Mouse (Mus musculus): ENCODE data around the gene Cgnl1. TPM values are rescaled to one million over a fixed set of nuclear protein-coding genes. Genes with fewer than 3 reads are reported as not detected.

Cgnl1 gene
- polyA plus RNA-seq, 1 experiment from 2014 or later: 2.3 TPM

- WGBS: 87% methylated on average over 4 of the region's 4 CpGs
Observed at GRCm38 (mm10) chr9:71807801-71808200, 36.4 kb upstream of the Cgnl1 start.

GRCm38 (mm10) chr9:71806422-71806805 lies 35.0 kb upstream of the Cgnl1 start:
- Histone ChIP-seq H3K4me3 (ENCODE audit: low read depth, low read length) (no peak overlapping the region), H3K4me2 (ENCODE audit: low read length) (no peak overlapping the region), H3K27me3 (replicated peaks; ENCODE audit: control insufficient read depth, insufficient read depth, low read length) (no peaks in the 10 kb centered on the region), H3K9ac (ENCODE audit: low read length) (no peak overlapping the region), H3K27ac (ENCODE audit: low read depth, low read length) (no peak overlapping the region), H3K36me3 (ENCODE audit: control insufficient read depth, insufficient read depth, low read length) (no peaks in the 10 kb centered on the region), H3K4me1 (ENCODE audit: control insufficient read depth, insufficient read depth, low read length) (no peaks in the 10 kb centered on the region), H3K9me3 (replicated peaks; ENCODE audit: control insufficient read depth, low read length) (no peaks in the 10 kb centered on the region)
- ATAC-seq (peak; percentile 74), DNase-seq (ENCODE audit: low spot score) (peak; percentile 79)
- WGBS: 8% methylated on average over 2 of the region's 2 CpGs

More at GRCm38 (mm10) chr9:71807801-71808200, 36.4 kb upstream of the Cgnl1 start:
- no peaks in the 10 kb centered on the region for H3K9me3 ChIP-seq (replicated peaks; ENCODE audit: control insufficient read depth, low read length)
- H3K9ac ChIP-seq (ENCODE audit: low read length): no peak overlapping the region
- ATAC-seq (no peak), DNase-seq (ENCODE audit: low spot score) (no peak)
- H3K4me2 ChIP-seq (ENCODE audit: low read length): no peak overlapping the region
- no peak overlapping the region for H3K4me3 ChIP-seq (ENCODE audit: low read depth, low read length)
- H3K27ac ChIP-seq (ENCODE audit: low read depth, low read length): no peak overlapping the region
- no peaks in the 10 kb centered on the region for H3K27me3 ChIP-seq (replicated peaks; ENCODE audit: control insufficient read depth, insufficient read depth, low read length)
- no peaks in the 10 kb centered on the region for H3K36me3 ChIP-seq (ENCODE audit: control insufficient read depth, insufficient read depth, low read length)
- no peaks in the 10 kb centered on the region for H3K4me1 ChIP-seq (ENCODE audit: control insufficient read depth, insufficient read depth, low read length)

GRCm38 (mm10) chr9:71805646-71806421 lies 34.4 kb upstream of the Cgnl1 start:
- 80% methylated on average over 6 of the region's 6 CpGs for whole genome bisulfite sequencing
- H3K4me2 ChIP-seq (ENCODE audit: low read length): no peak overlapping the region
- no peak overlapping the region for H3K9ac ChIP-seq (ENCODE audit: low read length)
- no peak overlapping the region for H3K27ac ChIP-seq (ENCODE audit: low read depth, low read length)
- peak; percentile 12; the same call in 1 of the 2 replicates for ATAC-seq
- DNase-seq (ENCODE audit: low spot score): no peak
- no peak overlapping the region for H3K4me3 ChIP-seq (ENCODE audit: low read depth, low read length)
- no peaks in the 10 kb centered on the region for H3K4me1 ChIP-seq (ENCODE audit: control insufficient read depth, insufficient read depth, low read length)
- H3K36me3 ChIP-seq (ENCODE audit: control insufficient read depth, insufficient read depth, low read length): no peaks in the 10 kb centered on the region
- no peaks in the 10 kb centered on the region for H3K9me3 ChIP-seq (replicated peaks; ENCODE audit: control insufficient read depth, low read length)
- H3K27me3 ChIP-seq (replicated peaks; ENCODE audit: control insufficient read depth, insufficient read depth, low read length): no peaks in the 10 kb centered on the region

GRCm38 (mm10) chr9:71804116-71804515 lies 32.7 kb upstream of the Cgnl1 start:
- WGBS: 35% methylated on average over 6 of the region's 6 CpGs
- ATAC-seq (no peak), DNase-seq (ENCODE audit: low spot score) (no peak)
- H3K9ac ChIP-seq (ENCODE audit: low read length): no peak overlapping the region
- no peak overlapping the region for H3K27ac ChIP-seq (ENCODE audit: low read depth, low read length)
- H3K4me3 ChIP-seq (ENCODE audit: low read depth, low read length): no peak overlapping the region
- H3K9me3 ChIP-seq (replicated peaks; ENCODE audit: control insufficient read depth, low read length): no peaks in the 10 kb centered on the region
- H3K36me3 ChIP-seq (ENCODE audit: control insufficient read depth, insufficient read depth, low read length): no peaks in the 10 kb centered on the region
- H3K4me2 ChIP-seq (ENCODE audit: low read length): no peak overlapping the region
- H3K4me1 ChIP-seq (ENCODE audit: control insufficient read depth, insufficient read depth, low read length): no peaks in the 10 kb centered on the region
- no peaks in the 10 kb centered on the region for H3K27me3 ChIP-seq (replicated peaks; ENCODE audit: control insufficient read depth, insufficient read depth, low read length)

- Histone ChIP-seq H3K4me2 (ENCODE audit: low read length) (no peak overlapping the region), H3K9ac (ENCODE audit: low read length) (no peak overlapping the region), H3K27ac (ENCODE audit: low read depth, low read length) (no peak overlapping the region), H3K4me1 (ENCODE audit: control insufficient read depth, insufficient read depth, low read length) (no peaks in the 10 kb centered on the region), H3K27me3 (replicated peaks; ENCODE audit: control insufficient read depth, insufficient read depth, low read length) (no peaks in the 10 kb centered on the region), H3K9me3 (replicated peaks; ENCODE audit: control insufficient read depth, low read length) (no peaks in the 10 kb centered on the region), H3K4me3 (ENCODE audit: low read depth, low read length) (no peak overlapping the region), H3K36me3 (ENCODE audit: control insufficient read depth, insufficient read depth, low read length) (no peaks in the 10 kb centered on the region)
- DNase-seq (ENCODE audit: low spot score): no peak
- ATAC-seq: no peak
- 68% methylated on average over 7 of the region's 7 CpGs for WGBS
Observed at GRCm38 (mm10) chr9:71803281-71803680, 31.9 kb upstream of the Cgnl1 start.

- Histone ChIP-seq H3K36me3 (ENCODE audit: control insufficient read depth, insufficient read depth, low read length) (no peaks in the 10 kb centered on the region), H3K4me1 (ENCODE audit: control insufficient read depth, insufficient read depth, low read length) (no peaks in the 10 kb centered on the region), H3K4me2 (ENCODE audit: low read length) (no peak overlapping the region), H3K27ac (ENCODE audit: low read depth, low read length) (no peak overlapping the region), H3K4me3 (ENCODE audit: low read depth, low read length) (no peak overlapping the region), H3K27me3 (replicated peaks; ENCODE audit: control insufficient read depth, insufficient read depth, low read length) (no peaks in the 10 kb centered on the region), H3K9me3 (replicated peaks; ENCODE audit: control insufficient read depth, low read length) (no peaks in the 10 kb centered on the region), H3K9ac (ENCODE audit: low read length) (no peak overlapping the region)
- 85% methylated on average over 5 of the region's 5 CpGs for WGBS
- ATAC-seq (no peak), DNase-seq (ENCODE audit: low spot score) (no peak)
Observed at GRCm38 (mm10) chr9:71799598-71799997, 28.2 kb upstream of the Cgnl1 start.

- Histone ChIP-seq H3K4me1 (ENCODE audit: control insufficient read depth, insufficient read depth, low read length) (no peaks in the 10 kb centered on the region), H3K4me2 (ENCODE audit: low read length) (no peak overlapping the region), H3K9me3 (replicated peaks; ENCODE audit: control insufficient read depth, low read length) (no peaks in the 10 kb centered on the region), H3K27me3 (replicated peaks; ENCODE audit: control insufficient read depth, insufficient read depth, low read length) (no peaks in the 10 kb centered on the region), H3K36me3 (ENCODE audit: control insufficient read depth, insufficient read depth, low read length) (no peaks in the 10 kb centered on the region), H3K27ac (ENCODE audit: low read depth, low read length) (no peak overlapping the region), H3K9ac (ENCODE audit: low read length) (no peak overlapping the region), H3K4me3 (ENCODE audit: low read depth, low read length) (no peak overlapping the region)
- ATAC-seq (no peak), DNase-seq (ENCODE audit: low spot score) (no peak)
- 57% methylated on average over 5 of the region's 5 CpGs for WGBS
Observed at GRCm38 (mm10) chr9:71798176-71798575, 26.8 kb upstream of the Cgnl1 start.

GRCm38 (mm10) chr9:71777404-71777803 lies 6.0 kb upstream of the Cgnl1 start:
- H3K9me3 ChIP-seq (replicated peaks; ENCODE audit: control insufficient read depth, low read length): peaks cover 7% of the 10 kb centered on the region; the same call in 1 of the 2 replicates
- H3K27ac ChIP-seq (ENCODE audit: low read depth, low read length): no peak overlapping the region
- no peaks in the 10 kb centered on the region for H3K36me3 ChIP-seq (ENCODE audit: control insufficient read depth, insufficient read depth, low read length)
- no peaks in the 10 kb centered on the region for H3K4me1 ChIP-seq (ENCODE audit: control insufficient read depth, insufficient read depth, low read length)
- no peak overlapping the region for H3K4me2 ChIP-seq (ENCODE audit: low read length)
- ATAC-seq: no peak
- H3K27me3 ChIP-seq (replicated peaks; ENCODE audit: control insufficient read depth, insufficient read depth, low read length): no peaks in the 10 kb centered on the region
- no peak overlapping the region for H3K9ac ChIP-seq (ENCODE audit: low read length)
- WGBS: 95% methylated on average over 3 of the region's 3 CpGs
- H3K4me3 ChIP-seq (ENCODE audit: low read depth, low read length): no peak overlapping the region
- no peak for DNase-seq (ENCODE audit: low spot score)

GRCm38 (mm10) chr9:71776337-71776736 lies 4.9 kb upstream of the Cgnl1 start:
- Histone ChIP-seq H3K9ac (ENCODE audit: low read length) (no peak overlapping the region), H3K36me3 (ENCODE audit: control insufficient read depth, insufficient read depth, low read length) (no peaks in the 10 kb centered on the region), H3K4me3 (ENCODE audit: low read depth, low read length) (no peak overlapping the region), H3K4me1 (ENCODE audit: control insufficient read depth, insufficient read depth, low read length) (no peaks in the 10 kb centered on the region), H3K4me2 (ENCODE audit: low read length) (no peak overlapping the region), H3K9me3 (replicated peaks; ENCODE audit: control insufficient read depth, low read length) (peaks cover 14% of the 10 kb centered on the region; the same call in 1 of the 2 replicates), H3K27ac (ENCODE audit: low read depth, low read length) (no peak overlapping the region), H3K27me3 (replicated peaks; ENCODE audit: control insufficient read depth, insufficient read depth, low read length) (0 out of 2 replicates have a peak, but pooled peaks cover 2% of the 10 kb centered on the region)
- DNase-seq (ENCODE audit: low spot score) (no peak), ATAC-seq (no peak)
- WGBS: 80% methylated on average over 3 of the region's 3 CpGs

Data from forebrain, embryonic 14.5 days (tissue).